In genomic region chr5:116518047-116518446, GRCm38 (mm10) we compare ENCODE assay signal across 13 mouse cellular contexts.
DNase-seq lines count a peak whose midpoint lies in the region; ATAC-seq lines count a peak whose summit lies in the region.
"Had no signal": no experiment of that assay in that cellular context is flagged by ENCODE, and none has a peak within 500 bp of the region (broad histone marks: within the 10 kb centered on the region; RNA-seq: fewer than 3 reads in every experiment).

No protein-coding gene starts in this region.

- no peak overlapping the region for H3K4me2 ChIP-seq in midbrain, embryonic 13.5 days (replicated peaks)
- H3K4me2 ChIP-seq: embryonic facial prominence, embryonic 12.5 days; hindbrain, embryonic 14.5 days; midbrain, embryonic 12.5 days had no signal

- H3K4me1 ChIP-seq in midbrain, embryonic 13.5 days (replicated peaks), result peaks cover 25% of the 10 kb centered on the region; the same call in 1 of the 2 replicates
- no peaks in the 10 kb centered on the region; the same call in 1 of the 2 replicates for H3K4me1 ChIP-seq in midbrain, embryonic 10.5 days
- H3K4me1 ChIP-seq: embryonic facial prominence, embryonic 12.5 days had no signal

- H3K36me3 ChIP-seq in midbrain, embryonic 13.5 days, result peaks cover 5% of the 10 kb centered on the region; the same call in 1 of the 2 replicates
- no peaks in the 10 kb centered on the region; the same call in 1 of the 2 replicates for H3K36me3 ChIP-seq in midbrain, embryonic 10.5 days
- H3K36me3 ChIP-seq: embryonic facial prominence, embryonic 12.5 days had no signal

- ATAC-seq in midbrain, embryonic 13.5 days, result no peak
- ATAC-seq: forebrain, embryonic 16.5 days had no signal

- H3K27me3 ChIP-seq in midbrain, embryonic 13.5 days, result no peaks in the 10 kb centered on the region
- no peaks in the 10 kb centered on the region for H3K27me3 ChIP-seq in midbrain, embryonic 10.5 days (ENCODE audit: low read depth, poor library complexity, severe bottlenecking)
- H3K27me3 ChIP-seq: embryonic facial prominence, embryonic 12.5 days; midbrain, embryonic 12.5 days had no signal

- no peak overlapping the region for H3K4me3 ChIP-seq in midbrain, embryonic 13.5 days (replicated peaks)
- no peak overlapping the region for H3K4me3 ChIP-seq in midbrain, embryonic 10.5 days
- H3K4me3 ChIP-seq: embryonic facial prominence, embryonic 12.5 days; midbrain, embryonic 12.5 days had no signal

- 22% methylated on average over 4 of the region's 4 CpGs for WGBS in midbrain, embryonic 13.5 days
- WGBS in midbrain, embryonic 10.5 days, result 32% methylated on average over 4 of the region's 4 CpGs

- H3K9me3 ChIP-seq in midbrain, embryonic 13.5 days, result no peaks in the 10 kb centered on the region
- H3K9me3 ChIP-seq in midbrain, embryonic 10.5 days (replicated peaks), result no peaks in the 10 kb centered on the region
- H3K9me3 ChIP-seq: embryonic facial prominence, embryonic 12.5 days; midbrain, embryonic 12.5 days had no signal

- peak overlapping the region; percentile 1; the same call in 1 of the 2 replicates for H3K27ac ChIP-seq in midbrain, embryonic 13.5 days
- H3K27ac ChIP-seq in midbrain, embryonic 10.5 days (replicated peaks), result no peak overlapping the region
- H3K27ac ChIP-seq: embryonic facial prominence, embryonic 12.5 days; hindbrain, embryonic 14.5 days; midbrain, embryonic 12.5 days had no signal

- H3K9ac ChIP-seq in midbrain, embryonic 13.5 days (replicated peaks), result no peak overlapping the region
- H3K9ac ChIP-seq: embryonic facial prominence, embryonic 12.5 days; hindbrain, embryonic 14.5 days; midbrain, embryonic 12.5 days had no signal

- peak; percentile 50 for DNase-seq in heart, postnatal 4 days
- DNase-seq in heart, adult 9 months (ENCODE audit: low spot score in 2 of 2), result no peak
- DNase-seq in midbrain, embryonic 10.5 days (ENCODE audit: low spot score), result no peak
- DNase-seq in ZHBTc4 (ENCODE audit: low read depth, low spot score), result peak; percentile 62
- DNase-seq in forelimb bud, embryonic 11.5 days (ENCODE audit: low read depth, low spot score), result peak; percentile 33
- no peak for DNase-seq in frontal cortex, postnatal 36 days (ENCODE audit: low spot score in 2 of 2)
- DNase-seq: lung, adult 2 months; thymus, adult 2 months had no signal

Comparison
In these comparisons a context has a peak if more than half of its experiments do, and no peak if none do; other contexts are left out.
1. DNase-seq: peak in heart, postnatal 4 days (single experiment), ZHBTc4 (single experiment) and forelimb bud, embryonic 11.5 days (single experiment); none in heart, adult 9 months (0 of 2), midbrain, embryonic 10.5 days (single experiment) and frontal cortex, postnatal 36 days (0 of 2).